Mouse (Mus musculus) lung, embryonic 15.5 days (tissue): ENCODE measurements around the gene Gm49395. TPM values are rescaled to one million over a fixed set of nuclear protein-coding genes. Genes with fewer than 3 reads are reported as not detected.

Experiments
- ATAC-seq: fragments of 200-750 bp; cut with Nextera tagmentation; 2 replicates; pipeline ENCODE4 v1.8.0; 2017; ENCODE audit warnings: moderate number of reproducible peaks, borderline replicate concordance; ENCODE audit not compliant: low FRiP score, low TSS enrichment; ENCODE audit errors: extremely low read depth
- H3K27ac ChIP-seq: fragments of 300-500 bp; sonication (generic); 2 replicates; pipeline ENCODE4 v1.5.1; 2015; ENCODE audit warnings: moderate library complexity, mild to moderate bottlenecking, inconsistent platforms
- H3K27me3 ChIP-seq: fragments of 300-500 bp; sonication (generic); 2 replicates; pipeline ENCODE4 v1.6.1; 2015; ENCODE audit warnings: inconsistent platforms
- H3K36me3 ChIP-seq: fragments of 300-500 bp; sonication (generic); 2 replicates; pipeline ENCODE4 v1.6.1; 2015; ENCODE audit warnings: inconsistent platforms
- H3K4me1 ChIP-seq: fragments of 300-500 bp; sonication (generic); 2 replicates; pipeline ENCODE4 v1.6.1; 2015; ENCODE audit warnings: inconsistent platforms
- H3K4me2 ChIP-seq: fragments of 300-500 bp; sonication (generic); 2 replicates; pipeline ENCODE4 v1.6.1; 2015; ENCODE audit warnings: inconsistent platforms, mild to moderate bottlenecking, moderate library complexity
- H3K4me3 ChIP-seq: fragments of 300-500 bp; sonication (generic); 2 replicates; pipeline ENCODE4 v1.5.1; 2015; ENCODE audit warnings: mild to moderate bottlenecking, inconsistent platforms
- H3K9ac ChIP-seq: fragments of 300-500 bp; sonication (generic); 2 replicates; pipeline ENCODE4 v1.6.1; 2015; ENCODE audit warnings: inconsistent platforms
- H3K9me3 ChIP-seq: fragments of 300-500 bp; sonication (generic); 2 replicates; pipeline ENCODE4 v1.6.1; 2016; ENCODE audit warnings: inconsistent platforms
- WGBS: fragments of 180-500 bp; shearing (Covaris S2); methylation state at CpG from one replicate; pipeline ENCODE4 v1.1.7; 2015; 5-methylcytosine and 5-hydroxymethylcytosine counted together
- polyA plus RNA-seq: library from polyadenylated mRNA; unstranded; fragments of >200 nt; fragmentation: Nextera tagmentation; extraction: Ambion mirVana; gene quantifications from 2 replicates; pipeline ENCODE4 v1.2.1, GENCODE M21; 2015

Gene Gm49395
- polyA plus RNA-seq, 1 experiment from 2014 or later, result 7.6 TPM

DNA sequence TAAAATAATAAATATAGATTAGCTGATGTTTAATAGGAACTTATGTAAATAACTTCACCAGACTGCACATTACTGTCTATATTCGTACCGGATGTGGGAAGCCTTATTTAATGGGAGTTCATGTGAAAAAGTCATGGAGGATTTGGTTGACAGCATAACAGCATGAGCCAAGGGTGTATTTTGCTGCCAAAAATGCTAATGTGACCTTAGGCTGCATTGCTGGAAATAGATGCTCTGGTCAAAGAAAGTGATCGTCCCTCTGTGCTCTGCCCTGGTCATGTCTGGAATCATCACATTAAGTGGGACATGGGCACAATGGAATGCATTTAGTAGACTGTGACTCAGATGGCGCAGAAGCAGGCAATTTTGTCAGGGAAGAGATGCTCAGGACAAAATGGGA is 64.4 kb downstream of the Gm49395 start:
- H3K4me3 ChIP-seq, result no peak overlapping the region
- H3K27me3 ChIP-seq, result no peaks in the 10 kb centered on the region
- WGBS, result 56% methylated on average over 4 of the region's 4 CpGs
- no peaks in the 10 kb centered on the region for H3K36me3 ChIP-seq
- H3K27ac ChIP-seq, result no peak overlapping the region
- H3K9ac ChIP-seq, result no peak overlapping the region
- H3K4me2 ChIP-seq, result no peak overlapping the region
- H3K4me1 ChIP-seq, result 0 out of 2 replicates have a peak, but pooled peaks cover 2% of the 10 kb centered on the region
- no peaks in the 10 kb centered on the region for H3K9me3 ChIP-seq
- ATAC-seq, result peak; percentile 74; the same call in 1 of the 2 replicates

DNA sequence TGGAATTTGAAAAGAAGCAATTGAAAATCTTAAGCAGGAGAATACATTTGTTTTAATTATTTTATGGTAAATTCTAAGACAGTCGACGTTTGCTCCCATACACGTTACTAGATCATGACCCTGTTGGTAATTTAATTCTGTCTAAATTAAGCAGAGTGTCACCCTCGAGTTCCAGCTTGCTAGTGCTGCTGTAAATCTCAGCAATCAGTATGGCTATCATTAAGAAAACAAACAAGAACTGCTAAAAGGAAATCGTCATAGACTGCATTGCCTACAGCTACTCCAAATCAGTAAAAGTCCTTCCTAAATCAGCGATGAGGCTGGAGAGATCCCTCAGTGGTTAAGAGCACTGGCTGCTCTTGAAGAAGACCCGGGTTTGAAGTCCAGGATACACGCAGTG is 66.3 kb downstream of the Gm49395 start:
- 43% methylated on average over 8 of the region's 8 CpGs for WGBS
- Histone ChIP-seq H3K9me3 (no peaks in the 10 kb centered on the region), H3K9ac (no peak overlapping the region), H3K27ac (no peak overlapping the region), H3K4me3 (no peak overlapping the region), H3K4me1 (peaks cover 5% of the 10 kb centered on the region), H3K36me3 (no peaks in the 10 kb centered on the region), H3K4me2 (no peak overlapping the region), H3K27me3 (no peaks in the 10 kb centered on the region)
- no peak for ATAC-seq

DNA sequence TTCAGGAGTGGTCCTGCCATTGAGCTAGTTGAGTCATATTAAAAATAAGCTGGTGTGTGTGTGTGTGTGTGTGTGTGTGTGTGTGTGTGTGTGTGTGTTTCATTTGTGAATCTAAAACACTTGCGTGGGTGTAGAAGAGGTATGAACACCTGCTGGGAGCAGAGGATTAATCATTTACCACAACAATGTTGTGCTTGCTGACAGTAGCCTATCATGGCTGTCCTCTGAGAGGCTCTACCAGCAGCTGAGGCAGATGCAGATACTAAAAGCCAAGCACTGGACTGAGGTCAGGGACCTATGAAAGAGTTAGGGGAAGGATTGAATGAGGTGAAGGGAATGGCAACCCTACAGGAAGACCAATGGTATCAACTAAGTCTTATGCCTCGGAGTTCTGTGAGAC is 68.6 kb downstream of the Gm49395 start:
- no peak for ATAC-seq
- Histone ChIP-seq H3K27ac (no peak overlapping the region), H3K4me3 (no peak overlapping the region), H3K4me1 (peaks cover 5% of the 10 kb centered on the region), H3K9ac (no peak overlapping the region), H3K36me3 (no peaks in the 10 kb centered on the region), H3K27me3 (no peaks in the 10 kb centered on the region), H3K9me3 (no peaks in the 10 kb centered on the region), H3K4me2 (no peak overlapping the region)
- WGBS, result 71% methylated on average over 2 of the region's 2 CpGs

DNA sequence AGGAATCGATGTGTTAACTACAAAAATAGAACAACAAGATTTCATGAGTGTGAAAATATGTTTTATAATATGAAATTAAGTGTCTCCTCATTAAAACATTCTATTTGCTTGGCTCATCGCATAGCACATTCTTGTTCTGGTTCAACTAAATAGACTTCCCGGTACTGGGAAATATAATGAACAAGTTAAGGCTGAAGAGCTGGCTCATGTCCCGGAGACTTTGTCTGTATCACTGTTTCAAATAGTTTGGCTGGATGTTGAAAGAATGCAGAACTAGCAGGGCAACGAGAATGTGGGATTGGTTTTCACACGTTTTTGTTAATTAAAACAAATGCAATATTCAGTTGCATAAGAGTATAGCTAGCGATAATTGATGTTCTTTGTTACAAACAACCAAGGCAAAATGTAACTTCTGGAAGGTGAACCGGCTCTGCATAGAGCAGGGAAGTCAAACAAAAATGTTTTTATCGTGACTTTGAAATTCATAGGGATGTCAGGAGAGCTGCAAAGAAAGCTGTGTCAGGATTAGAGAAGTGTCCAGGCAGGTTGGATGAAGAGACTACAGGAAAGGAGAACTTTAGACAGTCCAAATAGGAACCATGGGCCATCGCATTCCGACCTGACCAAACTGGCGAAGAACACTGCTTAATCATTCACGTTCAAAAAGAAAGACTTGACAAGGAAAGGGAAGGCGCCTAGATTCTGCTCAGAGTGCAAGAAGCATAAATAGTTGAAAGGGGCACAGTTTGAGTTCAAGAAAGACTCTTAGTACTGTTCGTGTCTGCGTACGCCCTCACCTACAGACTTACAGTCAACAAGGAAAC is 70.3 kb downstream of the Gm49395 start:
- Histone ChIP-seq H3K4me2 (no peak overlapping the region), H3K9me3 (no peaks in the 10 kb centered on the region), H3K4me3 (no peak overlapping the region), H3K27me3 (no peaks in the 10 kb centered on the region), H3K4me1 (peaks cover 5% of the 10 kb centered on the region), H3K9ac (no peak overlapping the region), H3K36me3 (no peaks in the 10 kb centered on the region), H3K27ac (peak overlapping the region; percentile 59)
- WGBS, result 63% methylated on average over 17 of the region's 17 CpGs
- no peak for ATAC-seq

DNA sequence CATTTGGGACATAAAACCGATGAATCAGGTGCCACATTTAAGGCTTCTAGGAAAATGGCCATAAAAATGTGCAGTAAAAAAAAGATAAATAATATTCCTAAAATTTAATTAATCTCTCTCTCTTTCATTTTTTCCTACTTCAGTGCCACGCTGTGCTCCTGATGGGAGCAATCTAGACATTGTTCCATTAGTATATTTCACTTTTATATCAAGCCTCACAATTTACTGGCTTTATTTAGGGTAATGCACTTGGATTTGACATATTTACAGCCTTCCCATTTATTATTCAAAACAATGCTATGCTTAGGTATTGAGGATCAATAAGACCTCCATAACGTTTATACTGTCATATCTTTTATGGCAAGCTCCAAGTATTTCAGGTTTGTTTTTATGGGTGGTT is 76.3 kb downstream of the Gm49395 start:
- Histone ChIP-seq H3K27me3 (no peaks in the 10 kb centered on the region), H3K4me3 (no peak overlapping the region), H3K9me3 (no peaks in the 10 kb centered on the region), H3K27ac (no peak overlapping the region), H3K4me2 (no peak overlapping the region), H3K4me1 (no peaks in the 10 kb centered on the region), H3K9ac (no peak overlapping the region), H3K36me3 (no peaks in the 10 kb centered on the region)
- no peak for ATAC-seq
- 83% methylated on average over 3 of the region's 3 CpGs for WGBS

DNA sequence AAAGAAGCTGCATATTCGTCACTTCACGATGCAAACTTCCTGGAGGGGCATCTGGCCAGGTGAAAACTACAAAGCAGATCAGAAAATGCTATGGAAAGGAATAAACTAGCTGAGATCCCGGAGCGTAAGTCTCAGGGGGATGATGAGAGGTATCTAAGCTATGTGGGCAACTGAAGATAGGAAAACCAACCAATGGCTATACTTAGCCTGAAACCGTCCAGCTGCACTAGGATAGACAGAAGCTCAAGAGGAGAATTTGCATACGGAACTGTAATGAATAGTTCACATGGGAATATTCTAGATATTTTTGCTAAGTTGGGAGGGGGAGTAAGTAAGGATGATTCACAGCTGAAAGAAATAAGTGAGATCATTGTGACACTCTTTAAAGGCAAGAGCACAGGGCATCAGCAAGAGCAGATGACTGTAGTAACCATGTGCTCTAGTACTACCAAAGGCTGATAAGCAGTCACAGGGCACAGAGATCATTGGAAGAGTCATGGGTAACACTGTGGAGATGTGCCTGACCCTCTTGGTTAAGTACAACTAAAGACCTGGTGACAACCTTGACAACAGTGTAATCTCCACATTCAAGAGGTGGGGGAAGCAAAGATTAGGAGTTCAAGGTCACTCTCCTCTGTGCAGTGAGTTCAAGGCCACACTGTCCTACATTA is 79.5 kb downstream of the Gm49395 start:
- Histone ChIP-seq H3K9me3 (no peaks in the 10 kb centered on the region), H3K9ac (no peak overlapping the region), H3K4me1 (no peaks in the 10 kb centered on the region), H3K4me2 (no peak overlapping the region), H3K4me3 (no peak overlapping the region), H3K27me3 (no peaks in the 10 kb centered on the region), H3K27ac (no peak overlapping the region), H3K36me3 (no peaks in the 10 kb centered on the region)
- WGBS, result 84% methylated on average over 6 of the region's 6 CpGs
- ATAC-seq, result no peak

DNA sequence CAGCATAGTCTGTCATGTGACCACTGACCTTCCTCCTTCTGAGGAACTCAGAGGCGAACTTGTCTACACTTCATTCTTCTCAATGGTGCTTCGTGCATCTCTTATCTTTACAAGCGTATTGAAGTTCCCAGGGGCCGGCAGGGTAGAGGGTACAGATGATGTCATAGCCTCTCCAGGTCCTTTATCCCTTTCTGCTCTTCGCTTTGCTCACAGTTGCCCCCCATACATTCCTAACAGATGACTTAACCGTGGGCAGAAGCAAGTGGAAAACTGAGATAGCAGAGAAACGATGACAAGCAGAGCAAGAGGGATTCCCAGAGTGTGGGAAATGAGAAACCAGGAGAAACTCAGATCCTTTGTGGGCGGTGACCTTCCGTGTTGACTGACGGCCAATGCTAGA is 80.3 kb downstream of the Gm49395 start:
- H3K4me2 ChIP-seq, result no peak overlapping the region
- no peak overlapping the region for H3K27ac ChIP-seq
- H3K9me3 ChIP-seq, result no peaks in the 10 kb centered on the region
- H3K36me3 ChIP-seq, result no peaks in the 10 kb centered on the region
- no peaks in the 10 kb centered on the region for H3K4me1 ChIP-seq
- no peak overlapping the region for H3K9ac ChIP-seq
- H3K27me3 ChIP-seq, result no peaks in the 10 kb centered on the region
- 41% methylated on average over 10 of the region's 10 CpGs for WGBS
- no peak overlapping the region for H3K4me3 ChIP-seq
- 0 out of 2 replicates have a peak, but pooled peaks have one; percentile 19 for ATAC-seq

DNA sequence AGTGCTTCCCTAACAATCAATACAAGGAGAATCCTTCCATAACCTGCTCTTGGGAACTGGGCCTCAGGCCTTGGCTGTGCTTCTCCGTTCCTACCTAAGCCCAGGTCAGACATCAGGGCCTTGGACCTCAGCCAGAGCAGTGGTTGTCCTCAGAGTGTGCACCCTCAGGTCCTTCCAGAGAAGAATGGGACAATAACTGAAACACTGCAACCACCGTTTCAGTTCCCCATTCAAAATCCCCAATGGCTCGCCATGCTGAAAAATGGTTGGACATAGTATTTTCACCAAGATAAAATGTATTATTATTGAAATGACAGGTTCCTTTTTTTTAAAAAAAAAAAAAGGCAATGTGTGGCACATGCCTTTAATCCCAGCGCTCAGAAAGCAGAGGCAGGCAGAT is 81.0 kb downstream of the Gm49395 start:
- Histone ChIP-seq H3K27me3 (no peaks in the 10 kb centered on the region), H3K27ac (no peak overlapping the region), H3K4me2 (no peak overlapping the region), H3K4me1 (no peaks in the 10 kb centered on the region), H3K9ac (no peak overlapping the region), H3K4me3 (no peak overlapping the region), H3K9me3 (no peaks in the 10 kb centered on the region), H3K36me3 (no peaks in the 10 kb centered on the region)
- ATAC-seq, result no peak
- 85% methylated on average over 4 of the region's 4 CpGs for WGBS

DNA sequence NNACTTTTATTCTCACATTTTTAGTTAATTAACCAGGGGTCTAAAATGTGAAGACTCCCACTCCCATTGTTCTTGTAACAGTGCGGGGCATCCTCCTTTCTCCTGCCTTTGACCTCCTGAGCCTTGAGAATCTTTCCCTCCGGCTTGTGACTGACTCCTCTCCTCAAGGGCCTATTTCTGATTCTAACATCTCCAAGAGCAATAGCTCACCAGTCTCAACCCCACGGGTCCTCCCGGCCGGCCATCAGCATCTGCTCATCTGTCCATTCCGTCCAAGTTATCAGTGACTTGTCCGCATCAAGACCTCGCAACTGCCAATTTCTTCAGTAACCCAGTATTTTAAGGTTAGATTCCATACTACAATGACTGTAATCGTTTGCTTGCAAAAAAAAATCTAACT is 84.2 kb downstream of the Gm49395 start:
- no peaks in the 10 kb centered on the region for H3K36me3 ChIP-seq
- H3K9ac ChIP-seq, result no peak overlapping the region
- no peak overlapping the region for H3K27ac ChIP-seq
- no peak overlapping the region for H3K4me3 ChIP-seq
- no peaks in the 10 kb centered on the region for H3K4me1 ChIP-seq
- no peak overlapping the region for H3K4me2 ChIP-seq
- WGBS, result 86% methylated on average over 9 of the region's 9 CpGs
- no peak for ATAC-seq
- no peaks in the 10 kb centered on the region for H3K27me3 ChIP-seq
- no peaks in the 10 kb centered on the region for H3K9me3 ChIP-seq

DNA sequence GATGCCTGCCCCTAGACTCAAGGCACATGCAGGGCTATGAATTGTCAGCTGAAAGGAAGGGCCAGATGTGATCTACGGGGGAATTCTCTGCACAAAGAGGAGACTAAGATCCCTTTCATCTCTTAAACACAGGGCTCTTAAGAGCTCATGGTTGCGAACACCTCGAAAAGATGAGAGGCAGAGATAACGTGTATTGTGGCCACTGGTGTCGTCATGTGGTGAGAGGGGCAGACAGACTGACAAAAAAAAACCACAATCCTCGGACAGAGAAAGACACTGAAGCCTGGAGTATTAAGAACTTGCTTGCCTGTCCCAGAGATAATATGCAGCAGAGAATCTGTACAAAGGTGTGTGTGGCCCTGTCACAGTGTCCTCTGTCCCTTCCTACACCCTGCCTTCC is 90.2 kb downstream of the Gm49395 start:
- no peak overlapping the region for H3K9ac ChIP-seq
- H3K9me3 ChIP-seq, result no peaks in the 10 kb centered on the region
- no peak overlapping the region for H3K27ac ChIP-seq
- H3K4me3 ChIP-seq, result no peak overlapping the region
- WGBS, result 52% methylated on average over 6 of the region's 6 CpGs
- H3K4me2 ChIP-seq, result no peak overlapping the region
- no peak for ATAC-seq
- H3K27me3 ChIP-seq, result no peaks in the 10 kb centered on the region
- H3K36me3 ChIP-seq, result no peaks in the 10 kb centered on the region
- H3K4me1 ChIP-seq, result no peaks in the 10 kb centered on the region

DNA sequence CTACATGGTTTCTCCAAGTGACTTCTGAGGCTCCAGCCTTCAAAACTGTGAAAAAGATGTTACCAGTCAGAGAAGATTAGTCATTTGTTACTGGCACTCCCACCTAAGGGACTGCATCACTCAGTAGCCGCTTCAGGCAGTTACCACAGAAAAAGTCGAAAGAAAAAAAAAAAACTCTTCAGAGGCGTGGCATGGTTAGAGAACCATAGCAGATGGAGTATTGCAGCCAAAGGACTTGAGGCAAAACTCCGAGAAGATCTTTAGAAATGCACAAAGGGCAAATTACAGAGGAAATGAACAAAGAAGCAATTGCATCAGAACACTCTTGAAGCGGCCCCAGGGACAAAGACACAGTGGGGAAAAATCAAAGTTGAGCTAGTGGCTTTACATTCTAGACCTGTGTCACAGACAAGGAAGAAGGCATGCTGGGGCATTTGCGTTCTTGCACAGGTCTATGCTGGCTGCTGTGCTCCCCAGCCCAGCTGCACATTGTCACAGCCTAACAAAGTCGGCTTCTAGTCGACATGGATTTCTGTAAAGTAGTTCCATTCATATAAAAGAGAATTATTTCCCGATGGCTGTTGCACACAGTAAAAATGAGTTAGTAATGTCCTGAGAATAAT is 95.4 kb downstream of the Gm49395 start:
- peaks cover 8% of the 10 kb centered on the region; the same call in 1 of the 2 replicates for H3K4me1 ChIP-seq
- ATAC-seq, result no peak
- no peak overlapping the region for H3K4me2 ChIP-seq
- H3K36me3 ChIP-seq, result peaks cover 2% of the 10 kb centered on the region; the same call in 1 of the 2 replicates
- no peak overlapping the region for H3K4me3 ChIP-seq
- WGBS, result 52% methylated on average over 9 of the region's 9 CpGs
- H3K9me3 ChIP-seq, result no peaks in the 10 kb centered on the region
- H3K9ac ChIP-seq, result no peak overlapping the region
- no peak overlapping the region for H3K27ac ChIP-seq
- no peaks in the 10 kb centered on the region for H3K27me3 ChIP-seq

DNA sequence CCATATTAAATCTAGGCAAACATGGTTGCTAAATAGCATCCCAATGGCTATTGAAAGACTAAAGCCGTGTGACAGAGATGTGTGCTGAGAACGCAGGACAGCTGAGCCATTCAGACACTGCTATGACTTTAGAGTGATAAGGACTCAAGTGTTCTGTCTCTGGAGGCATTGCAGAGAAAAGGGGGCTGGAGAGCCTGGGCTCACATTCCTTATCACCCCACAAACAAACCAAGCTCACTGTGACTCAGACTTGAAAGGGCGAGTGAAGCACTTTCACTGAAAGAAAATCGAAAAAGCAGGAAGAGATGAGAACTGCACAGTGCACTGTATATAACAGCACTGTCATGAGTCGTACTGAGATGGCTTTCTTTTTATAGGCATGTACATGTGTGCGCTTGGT is 96.4 kb downstream of the Gm49395 start:
- Histone ChIP-seq H3K9ac (no peak overlapping the region), H3K4me1 (peaks cover 8% of the 10 kb centered on the region; the same call in 1 of the 2 replicates), H3K4me3 (no peak overlapping the region), H3K27me3 (no peaks in the 10 kb centered on the region), H3K4me2 (no peak overlapping the region), H3K36me3 (peaks cover 3% of the 10 kb centered on the region; the same call in 1 of the 2 replicates), H3K27ac (no peak overlapping the region), H3K9me3 (no peaks in the 10 kb centered on the region)
- WGBS, result 44% methylated on average over 6 of the region's 6 CpGs
- no peak for ATAC-seq
